Mouse (Mus musculus): ENCODE data around the gene Hip1r. TPM values are rescaled to one million over a fixed set of nuclear protein-coding genes. Genes with fewer than 3 reads are reported as not detected.

Gene Hip1r
- polyA plus RNA-seq, 1 experiment from 2014 or later, result 22.4 TPM

GRCm38 (mm10) chr5:123989941-123990885, 16.8 kb downstream of the Hip1r start:
- DNase-seq (ENCODE audit: low spot score), result no peak
- Histone ChIP-seq H3K4me3 (replicated peaks; ENCODE audit: low read length) (no peak overlapping the region), H3K36me3 (replicated peaks; ENCODE audit: control insufficient read depth, insufficient read depth) (no peaks in the 10 kb centered on the region; the same call in 1 of the 2 replicates), H3K4me1 (replicated peaks; ENCODE audit: control insufficient read depth, insufficient read depth, low read length) (peaks cover 5% of the 10 kb centered on the region; the same call in 1 of the 2 replicates), H3K27ac (no peak overlapping the region), H3K9ac (no peak overlapping the region), H3K4me2 (replicated peaks) (no peak overlapping the region), H3K27me3 (ENCODE audit: control insufficient read depth, insufficient read depth, low read length) (no peaks in the 10 kb centered on the region; the same call in 1 of the 2 replicates), H3K9me3 (ENCODE audit: control insufficient read depth, low read length) (no peaks in the 10 kb centered on the region)
- ATAC-seq (ENCODE audit: low FRiP score), result no peak
- 38% methylated on average over 20 of the region's 20 CpGs for WGBS

- peaks cover 5% of the 10 kb centered on the region; the same call in 1 of the 2 replicates for H3K4me1 ChIP-seq (replicated peaks; ENCODE audit: control insufficient read depth, insufficient read depth, low read length)
- no peak overlapping the region for H3K4me3 ChIP-seq (replicated peaks; ENCODE audit: low read length)
- H3K9ac ChIP-seq, result no peak overlapping the region
- DNase-seq (ENCODE audit: low spot score), result no peak
- no peaks in the 10 kb centered on the region; the same call in 1 of the 2 replicates for H3K36me3 ChIP-seq (replicated peaks; ENCODE audit: control insufficient read depth, insufficient read depth)
- 83% methylated on average over 6 of the region's 6 CpGs for WGBS
- no peaks in the 10 kb centered on the region; the same call in 1 of the 2 replicates for H3K27me3 ChIP-seq (ENCODE audit: control insufficient read depth, insufficient read depth, low read length)
- ATAC-seq (ENCODE audit: low FRiP score), result no peak
- H3K27ac ChIP-seq, result no peak overlapping the region
- no peaks in the 10 kb centered on the region for H3K9me3 ChIP-seq (ENCODE audit: control insufficient read depth, low read length)
- no peak overlapping the region for H3K4me2 ChIP-seq (replicated peaks)
These were observed 17.9 kb downstream of the Hip1r start for GRCm38 (mm10) chr5:123991321-123991720.

- H3K27me3 ChIP-seq (ENCODE audit: control insufficient read depth, insufficient read depth, low read length), result no peaks in the 10 kb centered on the region; the same call in 1 of the 2 replicates
- WGBS, result 72% methylated on average over 10 of the region's 10 CpGs
- H3K27ac ChIP-seq, result no peak overlapping the region
- no peak overlapping the region for H3K4me3 ChIP-seq (replicated peaks; ENCODE audit: low read length)
- no peak for DNase-seq (ENCODE audit: low spot score)
- H3K4me1 ChIP-seq (replicated peaks; ENCODE audit: control insufficient read depth, insufficient read depth, low read length), result peaks cover 5% of the 10 kb centered on the region; the same call in 1 of the 2 replicates
- H3K9ac ChIP-seq, result no peak overlapping the region
- ATAC-seq (ENCODE audit: low FRiP score), result no peak
- H3K9me3 ChIP-seq (ENCODE audit: control insufficient read depth, low read length), result no peaks in the 10 kb centered on the region
- no peaks in the 10 kb centered on the region; the same call in 1 of the 2 replicates for H3K36me3 ChIP-seq (replicated peaks; ENCODE audit: control insufficient read depth, insufficient read depth)
- H3K4me2 ChIP-seq (replicated peaks), result no peak overlapping the region
These were observed 18.8 kb downstream of the Hip1r start for GRCm38 (mm10) chr5:123992193-123992637.

- Histone ChIP-seq H3K27me3 (ENCODE audit: control insufficient read depth, insufficient read depth, low read length) (no peaks in the 10 kb centered on the region; the same call in 1 of the 2 replicates), H3K27ac (peak overlapping the region; percentile 66; the same call in 1 of the 2 replicates), H3K4me3 (replicated peaks; ENCODE audit: low read length) (no peak overlapping the region), H3K4me1 (replicated peaks; ENCODE audit: control insufficient read depth, insufficient read depth, low read length) (peaks cover 5% of the 10 kb centered on the region; the same call in 1 of the 2 replicates), H3K9me3 (ENCODE audit: control insufficient read depth, low read length) (no peaks in the 10 kb centered on the region), H3K36me3 (replicated peaks; ENCODE audit: control insufficient read depth, insufficient read depth) (peaks cover 4% of the 10 kb centered on the region; the same call in 1 of the 2 replicates), H3K9ac (no peak overlapping the region), H3K4me2 (replicated peaks) (no peak overlapping the region)
- peak; percentile 84 for DNase-seq (ENCODE audit: low spot score)
- WGBS, result 36% methylated on average over 5 of the region's 5 CpGs
- ATAC-seq (ENCODE audit: low FRiP score), result 0 out of 2 replicates have a peak, but pooled peaks have one; percentile 42
These were observed 19.4 kb downstream of the Hip1r start for GRCm38 (mm10) chr5:123992794-123993193.

- Histone ChIP-seq H3K4me3 (replicated peaks; ENCODE audit: low read length) (no peak overlapping the region), H3K36me3 (replicated peaks; ENCODE audit: control insufficient read depth, insufficient read depth) (peaks cover 7% of the 10 kb centered on the region; the same call in 1 of the 2 replicates), H3K4me1 (replicated peaks; ENCODE audit: control insufficient read depth, insufficient read depth, low read length) (peaks cover 5% of the 10 kb centered on the region; the same call in 1 of the 2 replicates), H3K9ac (no peak overlapping the region), H3K9me3 (ENCODE audit: control insufficient read depth, low read length) (no peaks in the 10 kb centered on the region), H3K27me3 (ENCODE audit: control insufficient read depth, insufficient read depth, low read length) (no peaks in the 10 kb centered on the region; the same call in 1 of the 2 replicates), H3K27ac (peak overlapping the region; percentile 66), H3K4me2 (replicated peaks) (no peak overlapping the region)
- DNase-seq (ENCODE audit: low spot score) (peak; percentile 79), ATAC-seq (ENCODE audit: low FRiP score) (peak; percentile 84)
- 37% methylated on average over 7 of the region's 7 CpGs for WGBS
These were observed 20.0 kb downstream of the Hip1r start for GRCm38 (mm10) chr5:123993263-123994036.

GRCm38 (mm10) chr5:123994468-123994867, 21.0 kb downstream of the Hip1r start:
- peaks cover 5% of the 10 kb centered on the region; the same call in 1 of the 2 replicates for H3K4me1 ChIP-seq (replicated peaks; ENCODE audit: control insufficient read depth, insufficient read depth, low read length)
- H3K4me2 ChIP-seq (replicated peaks), result no peak overlapping the region
- no peaks in the 10 kb centered on the region for H3K9me3 ChIP-seq (ENCODE audit: control insufficient read depth, low read length)
- DNase-seq (ENCODE audit: low spot score), result no peak
- no peak for ATAC-seq (ENCODE audit: low FRiP score)
- peaks cover 7% of the 10 kb centered on the region; the same call in 1 of the 2 replicates for H3K36me3 ChIP-seq (replicated peaks; ENCODE audit: control insufficient read depth, insufficient read depth)
- no peak overlapping the region for H3K9ac ChIP-seq
- 87% methylated on average over 7 of the region's 7 CpGs for WGBS
- H3K27ac ChIP-seq, result no peak overlapping the region
- H3K27me3 ChIP-seq (ENCODE audit: control insufficient read depth, insufficient read depth, low read length), result no peaks in the 10 kb centered on the region; the same call in 1 of the 2 replicates
- H3K4me3 ChIP-seq (replicated peaks; ENCODE audit: low read length), result no peak overlapping the region

- H3K4me1 ChIP-seq (replicated peaks; ENCODE audit: control insufficient read depth, insufficient read depth, low read length), result no peaks in the 10 kb centered on the region; the same call in 1 of the 2 replicates
- H3K4me2 ChIP-seq (replicated peaks), result no peak overlapping the region
- peaks cover 7% of the 10 kb centered on the region; the same call in 1 of the 2 replicates for H3K36me3 ChIP-seq (replicated peaks; ENCODE audit: control insufficient read depth, insufficient read depth)
- no peak overlapping the region for H3K9ac ChIP-seq
- H3K9me3 ChIP-seq (ENCODE audit: control insufficient read depth, low read length), result no peaks in the 10 kb centered on the region
- no peak for DNase-seq (ENCODE audit: low spot score)
- no peak for ATAC-seq (ENCODE audit: low FRiP score)
- no peaks in the 10 kb centered on the region; the same call in 1 of the 2 replicates for H3K27me3 ChIP-seq (ENCODE audit: control insufficient read depth, insufficient read depth, low read length)
- no peak overlapping the region for H3K27ac ChIP-seq
- H3K4me3 ChIP-seq (replicated peaks; ENCODE audit: low read length), result no peak overlapping the region
- WGBS, result 91% methylated on average over 6 of the region's 6 CpGs
These were observed 22.0 kb downstream of the Hip1r start for GRCm38 (mm10) chr5:123995388-123995787.

- WGBS, result 85% methylated on average over 10 of the region's 10 CpGs
- DNase-seq (ENCODE audit: low spot score) (no peak), ATAC-seq (ENCODE audit: low FRiP score) (no peak)
- Histone ChIP-seq H3K9me3 (ENCODE audit: control insufficient read depth, low read length) (no peaks in the 10 kb centered on the region), H3K36me3 (replicated peaks; ENCODE audit: control insufficient read depth, insufficient read depth) (peaks cover 9% of the 10 kb centered on the region; the same call in 1 of the 2 replicates), H3K27ac (no peak overlapping the region), H3K4me2 (replicated peaks) (no peak overlapping the region), H3K4me3 (replicated peaks; ENCODE audit: low read length) (no peak overlapping the region), H3K9ac (no peak overlapping the region), H3K4me1 (replicated peaks; ENCODE audit: control insufficient read depth, insufficient read depth, low read length) (no peaks in the 10 kb centered on the region), H3K27me3 (ENCODE audit: control insufficient read depth, insufficient read depth, low read length) (no peaks in the 10 kb centered on the region; the same call in 1 of the 2 replicates)
These were observed 22.8 kb downstream of the Hip1r start for GRCm38 (mm10) chr5:123996194-123996593.
